Mouse (Mus musculus) megakaryocyte, adult 5-6 weeks (primary cell): ENCODE measurements around the gene Camk2g. TPM values are rescaled to one million over a fixed set of nuclear protein-coding genes. Genes with fewer than 3 reads are reported as not detected.

Source experiments
- ATAC-seq: 2 replicates; pipeline ENCODE4 v1.8.0; 2016; ENCODE audit warnings: mild to moderate bottlenecking, inconsistent platforms; ENCODE audit not compliant: poor library complexity, severe bottlenecking
- total RNA-seq, 2 experiments: library from RNA; stranded (forward) in 1 of 2; stranded (reverse) in 1 of 2; fragments of 153-499, 151-499 nt in 1 of 2; fragments of 221-1000, 200-1000 nt in 1 of 2; gene quantifications; 2 replicates each; pipeline versions ENCODE4 v1.2.3 to v1.2.4; 2015 to 2017

Camk2g gene
- total RNA-seq, 2 experiments from 2014 or later = 24.0 to 61.1 TPM

GRCm38 (mm10) chr14:20786611-20787015 lies 7.3 kb downstream of the Camk2g start:
- ATAC-seq = no peak

- peak; percentile 46 for ATAC-seq
Observed at GRCm38 (mm10) chr14:20786020-20786419, 7.9 kb downstream of the Camk2g start.

- peak; percentile 86 for ATAC-seq
Observed at GRCm38 (mm10) chr14:20785231-20785630, 8.7 kb downstream of the Camk2g start.

GRCm38 (mm10) chr14:20784708-20785107 lies 9.2 kb downstream of the Camk2g start:
- ATAC-seq = peak; percentile 22

- no peak for ATAC-seq
Observed at GRCm38 (mm10) chr14:20783526-20783925, 10.4 kb downstream of the Camk2g start.

GRCm38 (mm10) chr14:20782860-20783259 lies 11.0 kb downstream of the Camk2g start:
- peak; percentile 14 for ATAC-seq

GRCm38 (mm10) chr14:20780217-20780616 lies 13.7 kb downstream of the Camk2g start:
- ATAC-seq = no peak

- no peak for ATAC-seq
Observed at GRCm38 (mm10) chr14:20778496-20778895, 15.4 kb downstream of the Camk2g start.

GRCm38 (mm10) chr14:20775661-20776060 lies 18.2 kb downstream of the Camk2g start:
- ATAC-seq = no peak

GRCm38 (mm10) chr14:20773410-20773809 lies 20.5 kb downstream of the Camk2g start:
- no peak for ATAC-seq

GRCm38 (mm10) chr14:20772808-20773207 lies 21.1 kb downstream of the Camk2g start:
- ATAC-seq = peak; percentile 45

GRCm38 (mm10) chr14:20771941-20772340 lies 21.9 kb downstream of the Camk2g start:
- no peak for ATAC-seq

- no peak for ATAC-seq
Observed at GRCm38 (mm10) chr14:20768581-20768980, 25.3 kb downstream of the Camk2g start.

GRCm38 (mm10) chr14:20767936-20768335 lies 26.0 kb downstream of the Camk2g start:
- no peak for ATAC-seq

GRCm38 (mm10) chr14:20765642-20766258 lies 28.1 kb downstream of the Camk2g start:
- peak; percentile 95 for ATAC-seq

GRCm38 (mm10) chr14:20764942-20765341 lies 28.9 kb downstream of the Camk2g start:
- no peak for ATAC-seq

GRCm38 (mm10) chr14:20758768-20759435 lies 35.0 kb downstream of the Camk2g start:
- ATAC-seq = no peak

GRCm38 (mm10) chr14:20757370-20757907 lies 36.4 kb downstream of the Camk2g start:
- ATAC-seq = no peak

- no peak for ATAC-seq
Observed at GRCm38 (mm10) chr14:20753792-20754191, 40.1 kb downstream of the Camk2g start.

GRCm38 (mm10) chr14:20750503-20750902 lies 43.4 kb downstream of the Camk2g start:
- ATAC-seq = no peak

- no peak for ATAC-seq
Observed at GRCm38 (mm10) chr14:20749494-20750051, 44.3 kb downstream of the Camk2g start.

GRCm38 (mm10) chr14:20748388-20748787 lies 45.5 kb downstream of the Camk2g start:
- ATAC-seq = no peak
